Mouse (Mus musculus): ENCODE measurements around the gene Mogs. TPM values are rescaled to one million over a fixed set of nuclear protein-coding genes. Genes with fewer than 3 reads are reported as not detected.

The Mogs gene
- polyA plus RNA-seq, 1 experiment from 2014 or later, result 17.6 TPM

- Histone ChIP-seq H3K4me3 (no peak overlapping the region), H3K36me3 (no peaks in the 10 kb centered on the region), H3K9me3 (replicated peaks) (no peaks in the 10 kb centered on the region), H3K4me1 (replicated peaks) (peaks cover 14% of the 10 kb centered on the region), H3K4me2 (no peak overlapping the region), H3K27me3 (peaks cover 11% of the 10 kb centered on the region), H3K9ac (no peak overlapping the region), H3K27ac (no peak overlapping the region)
- 52% methylated on average over 2 of the region's 2 CpGs for WGBS
- no peak for ATAC-seq (replicated peaks; ENCODE audit: insufficient number of reproducible peaks, insufficient read depth, low FRiP score, low read depth)
These were observed 16.9 kb upstream of the Mogs start for GRCm38 (mm10) chr6:83098411-83098810.

GRCm38 (mm10) chr6:83101316-83101687 lies 14.0 kb upstream of the Mogs start, which contains the start of the genes Ccdc142 and Gm42688:
Gene Ccdc142, plus strand, starts transcription at chr6:83101601.
Gene Gm42688, plus strand, starts transcription at chr6:83101617.
- H3K4me2 ChIP-seq, result peak within 1 kb of the TSS; percentile 96
- H3K4me1 ChIP-seq (replicated peaks), result peaks cover 16% of the 10 kb centered on the region
- peaks cover 3% of the 10 kb centered on the region; the same call in 1 of the 2 replicates for H3K36me3 ChIP-seq
- WGBS, result under 1% methylated on average over 25 of the region's 25 CpGs
- H3K27me3 ChIP-seq, result peaks cover 11% of the 10 kb centered on the region
- H3K27ac ChIP-seq, result peak within 1 kb of the TSS; percentile 84
- peak within 1 kb of the TSS; percentile 79 for H3K9ac ChIP-seq
- H3K9me3 ChIP-seq (replicated peaks), result no peaks in the 10 kb centered on the region
- H3K4me3 ChIP-seq, result peak within 1 kb of the TSS; percentile 84
- peak; percentile 86 for ATAC-seq (replicated peaks; ENCODE audit: insufficient number of reproducible peaks, insufficient read depth, low FRiP score, low read depth)

- under 1% methylated on average over 74 of the region's 74 CpGs for WGBS
- H3K4me1 ChIP-seq (replicated peaks), result peaks cover 16% of the 10 kb centered on the region
- H3K9ac ChIP-seq, result peak overlapping the region; percentile 79
- peak overlapping the region; percentile 84 for H3K27ac ChIP-seq
- peak overlapping the region; percentile 84 for H3K4me3 ChIP-seq
- peaks cover 11% of the 10 kb centered on the region for H3K27me3 ChIP-seq
- no peaks in the 10 kb centered on the region for H3K9me3 ChIP-seq (replicated peaks)
- H3K4me2 ChIP-seq, result peak overlapping the region; percentile 96
- peak; percentile 75 for ATAC-seq (replicated peaks; ENCODE audit: insufficient number of reproducible peaks, insufficient read depth, low FRiP score, low read depth)
- peaks cover 7% of the 10 kb centered on the region; the same call in 1 of the 2 replicates for H3K36me3 ChIP-seq
These were observed 13.4 kb upstream of the Mogs start for GRCm38 (mm10) chr6:83101688-83102556.

GRCm38 (mm10) chr6:83103130-83103650 lies 12.1 kb upstream of the Mogs start:
- Histone ChIP-seq H3K9me3 (replicated peaks) (no peaks in the 10 kb centered on the region), H3K27ac (no peak overlapping the region), H3K9ac (no peak overlapping the region; the same call in 1 of the 2 replicates), H3K36me3 (peaks cover 11% of the 10 kb centered on the region; the same call in 1 of the 2 replicates), H3K4me1 (replicated peaks) (peaks cover 22% of the 10 kb centered on the region), H3K4me2 (peak overlapping the region; percentile 96; the same call in 1 of the 2 replicates), H3K27me3 (peaks cover 11% of the 10 kb centered on the region; the same call in 1 of the 2 replicates), H3K4me3 (peak overlapping the region; percentile 84; the same call in 1 of the 2 replicates)
- 54% methylated on average over 11 of the region's 11 CpGs for WGBS
- no peak for ATAC-seq (replicated peaks; ENCODE audit: insufficient number of reproducible peaks, insufficient read depth, low FRiP score, low read depth)

- Histone ChIP-seq H3K36me3 (peaks cover 11% of the 10 kb centered on the region; the same call in 1 of the 2 replicates), H3K4me2 (no peak overlapping the region), H3K27me3 (peaks cover 7% of the 10 kb centered on the region; the same call in 1 of the 2 replicates), H3K9ac (no peak overlapping the region), H3K9me3 (replicated peaks) (no peaks in the 10 kb centered on the region), H3K4me3 (no peak overlapping the region), H3K27ac (no peak overlapping the region), H3K4me1 (replicated peaks) (peaks cover 27% of the 10 kb centered on the region)
- ATAC-seq (replicated peaks; ENCODE audit: insufficient number of reproducible peaks, insufficient read depth, low FRiP score, low read depth), result no peak
- WGBS, result 81% methylated on average over 4 of the region's 4 CpGs
These were observed 11.1 kb upstream of the Mogs start for GRCm38 (mm10) chr6:83104158-83104557.

GRCm38 (mm10) chr6:83107566-83108400 lies 7.5 kb upstream of the Mogs start:
- H3K4me3 ChIP-seq, result peak overlapping the region; percentile 83
- H3K9ac ChIP-seq, result peak overlapping the region; percentile 84
- no peak overlapping the region for H3K27ac ChIP-seq
- H3K9me3 ChIP-seq (replicated peaks), result no peaks in the 10 kb centered on the region
- WGBS, result 38% methylated on average over 13 of the region's 13 CpGs
- H3K4me1 ChIP-seq (replicated peaks), result peaks cover 39% of the 10 kb centered on the region
- H3K4me2 ChIP-seq, result peak overlapping the region; percentile 84
- H3K36me3 ChIP-seq, result peaks cover 14% of the 10 kb centered on the region; the same call in 1 of the 2 replicates
- ATAC-seq (replicated peaks; ENCODE audit: insufficient number of reproducible peaks, insufficient read depth, low FRiP score, low read depth), result peak; percentile 51; the same call in 1 of the 2 replicates
- H3K27me3 ChIP-seq, result no peaks in the 10 kb centered on the region

- Histone ChIP-seq H3K36me3 (peaks cover 14% of the 10 kb centered on the region; the same call in 1 of the 2 replicates), H3K4me3 (peak within 1 kb of the TSS; percentile 83), H3K9ac (peak within 1 kb of the TSS; percentile 84), H3K27ac (peak within 1 kb of the TSS; percentile 86), H3K27me3 (no peaks in the 10 kb centered on the region), H3K4me1 (replicated peaks) (peaks cover 31% of the 10 kb centered on the region), H3K9me3 (replicated peaks) (no peaks in the 10 kb centered on the region), H3K4me2 (peak within 1 kb of the TSS; percentile 84)
- peak; percentile 73; the same call in 1 of the 2 replicates for ATAC-seq (replicated peaks; ENCODE audit: insufficient number of reproducible peaks, insufficient read depth, low FRiP score, low read depth)
- WGBS, result under 1% methylated on average over 76 of the region's 76 CpGs
These were observed 6.3 kb upstream of the Mogs start, which contains the start of gene Mrpl53 for GRCm38 (mm10) chr6:83108762-83109668. Gene Mrpl53, plus strand, starts transcription at chr6:83109040.

- ATAC-seq (replicated peaks; ENCODE audit: insufficient number of reproducible peaks, insufficient read depth, low FRiP score, low read depth), result no peak
- no peak overlapping the region for H3K9ac ChIP-seq
These were observed 3.7 kb upstream of the Mogs start for GRCm38 (mm10) chr6:83111510-83112136.

GRCm38 (mm10) chr6:83115682-83116372 lies 531 bp downstream of the Mogs start:
- Histone ChIP-seq H3K4me2 (peak overlapping the region; percentile 94), H3K4me3 (peak overlapping the region; percentile 84), H3K27me3 (no peaks in the 10 kb centered on the region), H3K9ac (peak overlapping the region; percentile 83), H3K9me3 (replicated peaks) (no peaks in the 10 kb centered on the region), H3K36me3 (peaks cover 15% of the 10 kb centered on the region; the same call in 1 of the 2 replicates), H3K27ac (peak overlapping the region; percentile 78), H3K4me1 (replicated peaks) (peaks cover 46% of the 10 kb centered on the region)
- WGBS, result under 1% methylated on average over 40 of the region's 48 CpGs
- ATAC-seq (replicated peaks; ENCODE audit: insufficient number of reproducible peaks, insufficient read depth, low FRiP score, low read depth), result no peak

More at GRCm38 (mm10) chr6:83111510-83112136, 3.7 kb upstream of the Mogs start:
- 71% methylated on average over 4 of the region's 4 CpGs for WGBS
- Histone ChIP-seq H3K4me2 (no peak overlapping the region), H3K27me3 (no peaks in the 10 kb centered on the region), H3K4me1 (replicated peaks) (peaks cover 49% of the 10 kb centered on the region), H3K9me3 (replicated peaks) (no peaks in the 10 kb centered on the region), H3K4me3 (no peak overlapping the region), H3K27ac (peak overlapping the region; percentile 51), H3K36me3 (peaks cover 10% of the 10 kb centered on the region; the same call in 1 of the 2 replicates)

Data from heart, embryonic 15.5 days (tissue).